Mouse (Mus musculus): ENCODE measurements at regions not wholly inside any gene's neighbourhood (a gene's known extent, or its start where the extent isn't known, plus 50 kb on each side); places are given as distances from the start of the nearest gene placed in this dataset.

GRCm38 (mm10) chr16:84421650-84422049, 93.3 kb upstream of the A730009L09Rik start:
- Histone ChIP-seq H3K9me3 (no peaks in the 10 kb centered on the region; the same call in 1 of the 2 replicates), H3K36me3 (replicated peaks; ENCODE audit: low read length) (no peaks in the 10 kb centered on the region), H3K27me3 (replicated peaks) (no peaks in the 10 kb centered on the region), H3K4me1 (no peaks in the 10 kb centered on the region), H3K4me3 (replicated peaks) (no peak overlapping the region)
- TF ChIP-seq FLI1 (IDR thresholded peaks at IDR 0.05; ENCODE audit: low read length) (no peak), GATA1 (IDR thresholded peaks at IDR 0.05; ENCODE audit: borderline replicate concordance, low read length) (no peak)

GRCm38 (mm10) chr16:84426990-84427540, 87.9 kb upstream of the A730009L09Rik start:
- TF ChIP-seq GATA1 (IDR thresholded peaks at IDR 0.05; ENCODE audit: borderline replicate concordance, low read length) (no peak), FLI1 (IDR thresholded peaks at IDR 0.05; ENCODE audit: low read length) (no peak)

GRCm38 (mm10) chr16:84456596-84456995, 58.3 kb upstream of the A730009L09Rik start:
- TF ChIP-seq FLI1 (IDR thresholded peaks at IDR 0.05; ENCODE audit: low read length) (no peak), GATA1 (IDR thresholded peaks at IDR 0.05; ENCODE audit: borderline replicate concordance, low read length) (no peak)
- no peak overlapping the region for H3K4me3 ChIP-seq (replicated peaks)
- H3K9me3 ChIP-seq, result no peaks in the 10 kb centered on the region
- H3K4me1 ChIP-seq, result no peaks in the 10 kb centered on the region
- no peaks in the 10 kb centered on the region for H3K27me3 ChIP-seq (replicated peaks)
- no peaks in the 10 kb centered on the region for H3K36me3 ChIP-seq (replicated peaks; ENCODE audit: low read length)

More at GRCm38 (mm10) chr16:84426990-84427540, 87.9 kb upstream of the A730009L09Rik start:
- no peak overlapping the region for H3K4me3 ChIP-seq (replicated peaks)
- H3K36me3 ChIP-seq (replicated peaks; ENCODE audit: low read length), result no peaks in the 10 kb centered on the region
- H3K4me1 ChIP-seq, result no peaks in the 10 kb centered on the region
- no peaks in the 10 kb centered on the region for H3K27me3 ChIP-seq (replicated peaks)
- H3K9me3 ChIP-seq, result no peaks in the 10 kb centered on the region; the same call in 1 of the 2 replicates

DNA sequence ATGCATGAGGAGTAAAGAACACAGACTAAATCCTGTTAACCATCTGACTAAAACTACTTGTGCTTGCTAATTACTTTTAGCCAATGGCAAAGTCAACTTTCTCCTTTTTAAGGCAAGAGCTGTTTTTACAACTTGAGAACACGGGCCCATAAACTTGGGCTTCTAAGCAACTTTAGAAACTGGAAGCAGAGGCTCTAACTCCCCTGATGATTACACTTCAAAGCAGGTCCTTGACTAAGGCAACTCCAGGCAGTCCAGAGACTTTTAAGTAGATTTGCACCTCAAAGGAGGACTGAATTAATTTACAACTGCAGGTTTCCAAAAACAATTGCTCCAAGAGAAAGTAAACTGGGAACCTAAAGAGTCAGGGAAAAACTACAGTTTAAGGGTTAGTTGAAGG, 52.8 kb upstream of the A730009L09Rik start:
- no peak overlapping the region for H3K4me3 ChIP-seq (replicated peaks)
- no peaks in the 10 kb centered on the region for H3K36me3 ChIP-seq (replicated peaks; ENCODE audit: low read length)
- H3K4me1 ChIP-seq, result no peaks in the 10 kb centered on the region
- TF ChIP-seq GATA1 (IDR thresholded peaks at IDR 0.05; ENCODE audit: borderline replicate concordance, low read length), result no peak
- TF ChIP-seq FLI1 (IDR thresholded peaks at IDR 0.05; ENCODE audit: low read length), result no peak
- H3K27me3 ChIP-seq (replicated peaks), result no peaks in the 10 kb centered on the region
- no peaks in the 10 kb centered on the region for H3K9me3 ChIP-seq
